Mouse (Mus musculus): ENCODE data around the gene Smpdl3b. TPM values are rescaled to one million over a fixed set of nuclear protein-coding genes. Genes with fewer than 3 reads are reported as not detected.
A peak's percentile ranks its signal among the peaks of the same experiment; 100 is the strongest.
"Not testable (repeated sequence)": the region's sequence is repeated elsewhere in the genome, so short reads cannot be mapped to it uniquely, and the experiment has no call there.

The Smpdl3b gene
- polyA plus RNA-seq, 1 experiment from 2014 or later: 4.4 TPM

DNA sequence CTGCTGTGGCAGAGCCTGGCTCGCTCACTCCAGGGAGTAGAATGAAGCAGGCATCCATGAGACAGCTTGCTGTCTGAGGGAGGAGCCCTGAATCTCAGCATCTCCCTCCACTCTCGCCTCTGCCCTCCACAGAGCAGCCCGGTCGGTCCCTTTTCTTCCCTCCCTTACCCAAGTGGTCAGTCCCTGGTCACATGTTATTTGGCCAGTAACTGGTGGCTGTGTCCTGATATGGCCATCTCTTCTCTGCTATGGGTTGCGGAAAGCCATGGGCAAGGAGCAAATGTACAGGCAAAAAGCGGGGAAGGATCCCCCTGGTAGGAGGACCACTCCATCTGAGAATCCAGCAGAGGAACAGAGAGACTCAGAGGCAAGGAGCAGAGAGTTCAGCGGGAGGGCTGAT is 38.1 kb upstream of the Smpdl3b start:
- peaks cover 3 to 5% of the 10 kb centered on the region in 2 experiments; a peak in 2 of 4 replicates for H3K4me1 ChIP-seq (ENCODE audit: control insufficient read depth in 2 of 2, insufficient read depth in 2 of 2, low read length in 2 of 2)
- no peak overlapping the region for H3K9ac ChIP-seq (ENCODE audit: low read length)
- no peaks in the 10 kb centered on the region for H3K36me3 ChIP-seq (ENCODE audit: control insufficient read depth, insufficient read depth, low read length)
- H3K27ac ChIP-seq (replicated peaks in 1 of 2; ENCODE audit: control insufficient read depth in 1 of 2, insufficient read depth in 1 of 2, low read depth in 2 of 2, low read length in 2 of 2): no peak overlapping the region
- peaks cover 20% of the 10 kb centered on the region for H3K27me3 ChIP-seq (ENCODE audit: control insufficient read depth, insufficient read depth, low read length)
- no peaks in the 10 kb centered on the region for H3K9me3 ChIP-seq (ENCODE audit: control insufficient read depth, low read length)
- WGBS: 52% methylated on average over 7 of the region's 7 CpGs
- no peak for ATAC-seq (ENCODE audit: insufficient number of reproducible peaks, insufficient read depth, low FRiP score, low read depth)
- peak overlapping the region; percentile 58; the same call in 1 of the 2 replicates for H3K4me2 ChIP-seq (ENCODE audit: low read length)
- H3K4me3 ChIP-seq (ENCODE audit: control insufficient read depth in 1 of 2, insufficient read depth in 1 of 2, low read depth in 1 of 2, low read length in 2 of 2): no peak overlapping the region

DNA sequence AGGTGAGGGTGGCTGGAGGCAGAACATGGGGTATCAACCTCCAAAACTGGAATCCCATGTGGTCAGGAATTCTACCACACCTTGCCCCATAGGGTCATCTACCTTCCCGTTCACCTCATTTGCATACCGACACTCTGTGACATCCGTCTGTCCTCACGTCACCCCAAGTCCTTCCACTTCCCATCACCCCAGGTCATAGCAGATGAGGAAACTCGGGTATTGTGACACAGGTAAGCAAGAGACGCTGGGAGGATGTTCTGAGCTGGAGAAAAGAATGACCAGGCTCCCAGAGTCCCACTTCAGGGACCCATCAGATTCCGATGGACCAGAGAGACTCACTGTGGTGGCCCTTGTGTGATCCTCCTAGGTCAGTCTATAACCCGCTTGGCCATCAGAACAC is 37.7 kb upstream of the Smpdl3b start:
- Histone ChIP-seq H3K9me3 (ENCODE audit: control insufficient read depth, low read length) (no peaks in the 10 kb centered on the region), H3K9ac (ENCODE audit: low read length) (no peak overlapping the region), H3K4me3 (ENCODE audit: control insufficient read depth in 1 of 2, insufficient read depth in 1 of 2, low read depth in 1 of 2, low read length in 2 of 2) (no peak overlapping the region), H3K36me3 (ENCODE audit: control insufficient read depth, insufficient read depth, low read length) (no peaks in the 10 kb centered on the region), H3K27ac (replicated peaks in 1 of 2; ENCODE audit: control insufficient read depth in 1 of 2, insufficient read depth in 1 of 2, low read depth in 2 of 2, low read length in 2 of 2) (no peak overlapping the region), H3K4me1 (ENCODE audit: control insufficient read depth in 2 of 2, insufficient read depth in 2 of 2, low read length in 2 of 2) (peaks cover 3 to 5% of the 10 kb centered on the region in 2 experiments; a peak in 2 of 4 replicates), H3K4me2 (ENCODE audit: low read length) (no peak overlapping the region), H3K27me3 (ENCODE audit: control insufficient read depth, insufficient read depth, low read length) (peaks cover 20% of the 10 kb centered on the region)
- 69% methylated on average over 8 of the region's 8 CpGs for WGBS
- no peak for ATAC-seq (ENCODE audit: insufficient number of reproducible peaks, insufficient read depth, low FRiP score, low read depth)

DNA sequence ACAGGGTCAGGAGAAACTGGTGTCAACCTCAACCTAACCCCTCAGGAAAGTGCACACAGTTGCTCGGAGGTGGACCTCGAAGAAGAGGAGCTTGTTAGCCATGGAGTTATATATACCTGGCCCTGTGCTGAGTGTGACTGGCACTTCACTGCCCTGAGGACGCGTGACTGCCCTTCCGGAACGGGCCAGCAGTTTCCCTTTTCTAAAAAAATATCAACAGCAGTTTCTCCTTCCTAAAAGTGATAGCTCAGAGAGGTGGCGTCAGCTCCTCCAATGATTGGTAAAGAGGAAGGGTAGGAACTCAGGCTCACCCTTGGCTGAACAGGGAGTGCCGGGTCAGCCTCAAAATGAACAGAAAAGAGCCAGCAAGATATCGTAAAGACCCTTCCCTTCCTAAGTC is 37.0 kb upstream of the Smpdl3b start:
- Histone ChIP-seq H3K4me1 (ENCODE audit: control insufficient read depth in 2 of 2, insufficient read depth in 2 of 2, low read length in 2 of 2) (peaks cover 3 to 5% of the 10 kb centered on the region in 2 experiments; a peak in 2 of 4 replicates), H3K27ac (replicated peaks in 1 of 2; ENCODE audit: control insufficient read depth in 1 of 2, insufficient read depth in 1 of 2, low read depth in 2 of 2, low read length in 2 of 2) (no peak overlapping the region), H3K4me2 (ENCODE audit: low read length) (no peak overlapping the region), H3K4me3 (ENCODE audit: control insufficient read depth in 1 of 2, insufficient read depth in 1 of 2, low read depth in 1 of 2, low read length in 2 of 2) (no peak overlapping the region), H3K36me3 (ENCODE audit: control insufficient read depth, insufficient read depth, low read length) (no peaks in the 10 kb centered on the region), H3K27me3 (ENCODE audit: control insufficient read depth, insufficient read depth, low read length) (peaks cover 20% of the 10 kb centered on the region), H3K9ac (ENCODE audit: low read length) (no peak overlapping the region), H3K9me3 (ENCODE audit: control insufficient read depth, low read length) (no peaks in the 10 kb centered on the region)
- WGBS: 72% methylated on average over 9 of the region's 9 CpGs
- ATAC-seq (ENCODE audit: insufficient number of reproducible peaks, insufficient read depth, low FRiP score, low read depth): no peak

DNA sequence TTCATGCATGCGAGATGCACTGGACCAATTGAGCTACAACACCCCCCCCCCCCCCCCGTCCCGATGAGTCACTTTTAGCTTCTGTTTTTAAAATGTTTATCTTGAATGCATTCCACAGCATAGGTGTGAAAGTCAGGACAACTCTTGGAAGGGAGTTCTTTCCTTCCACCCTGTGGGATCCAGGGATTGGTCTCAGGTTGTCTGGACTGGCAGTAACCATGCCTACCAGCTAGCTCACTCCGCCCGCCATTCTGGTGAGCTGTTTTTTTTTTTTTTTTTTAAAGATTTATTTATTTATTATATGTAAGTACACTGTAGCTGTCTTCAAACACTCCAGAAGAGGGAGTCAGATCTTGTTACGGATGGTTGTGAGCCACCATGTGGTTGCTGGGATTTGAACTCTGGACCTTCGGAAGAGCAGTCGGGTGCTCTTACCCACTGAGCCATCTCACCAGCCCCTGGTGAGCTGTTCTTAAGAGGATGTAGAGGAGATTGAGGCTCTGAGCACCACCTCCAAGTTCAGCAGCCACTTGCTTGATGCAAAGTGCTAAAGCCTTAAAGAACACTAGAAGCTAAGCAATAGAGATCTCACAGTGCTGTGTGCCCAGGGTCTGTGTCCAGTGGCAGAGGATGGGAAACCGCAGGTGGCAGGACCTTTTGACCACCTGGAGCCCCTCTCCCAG is 36.4 kb upstream of the Smpdl3b start:
- WGBS: 77% methylated on average over 8 of the region's 9 CpGs
- ATAC-seq (ENCODE audit: insufficient number of reproducible peaks, insufficient read depth, low FRiP score, low read depth): not testable (repeated sequence)
- H3K27me3 ChIP-seq (ENCODE audit: control insufficient read depth, insufficient read depth, low read length): peaks cover 20% of the 10 kb centered on the region

DNA sequence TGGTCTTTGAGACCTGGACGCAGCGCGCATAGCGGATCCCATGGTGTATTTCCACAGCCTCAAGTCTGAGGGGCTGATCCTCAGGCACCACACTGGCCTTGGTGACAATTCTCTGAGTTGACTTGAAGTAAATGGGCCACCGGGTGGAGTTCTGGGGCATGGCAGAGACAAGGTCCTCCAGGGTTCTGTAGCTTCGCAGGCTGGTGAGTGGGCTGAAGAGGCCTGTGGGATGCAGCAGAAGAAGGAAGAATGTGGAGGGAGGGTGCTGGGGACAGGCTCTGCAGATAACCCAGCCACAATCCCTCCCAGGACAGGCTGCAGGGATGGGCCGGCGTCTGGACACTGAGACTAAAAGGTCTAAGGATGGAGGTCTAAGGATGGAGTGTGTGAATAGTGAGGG is 32.7 kb upstream of the Smpdl3b start:
- H3K4me1 ChIP-seq (ENCODE audit: control insufficient read depth in 2 of 2, insufficient read depth in 2 of 2, low read length in 2 of 2): no peaks in the 10 kb centered on the region
- H3K4me2 ChIP-seq (ENCODE audit: low read length): no peak overlapping the region
- H3K36me3 ChIP-seq (ENCODE audit: control insufficient read depth, insufficient read depth, low read length): no peaks in the 10 kb centered on the region
- no peaks in the 10 kb centered on the region for H3K9me3 ChIP-seq (ENCODE audit: control insufficient read depth, low read length)
- H3K9ac ChIP-seq (ENCODE audit: low read length): no peak overlapping the region
- peaks cover 9% of the 10 kb centered on the region for H3K27me3 ChIP-seq (ENCODE audit: control insufficient read depth, insufficient read depth, low read length)
- H3K4me3 ChIP-seq (ENCODE audit: control insufficient read depth in 1 of 2, insufficient read depth in 1 of 2, low read depth in 1 of 2, low read length in 2 of 2): no peak overlapping the region
- no peak for ATAC-seq (ENCODE audit: insufficient number of reproducible peaks, insufficient read depth, low FRiP score, low read depth)
- 70% methylated on average over 8 of the region's 8 CpGs for WGBS
- H3K27ac ChIP-seq (replicated peaks in 1 of 2; ENCODE audit: control insufficient read depth in 1 of 2, insufficient read depth in 1 of 2, low read depth in 2 of 2, low read length in 2 of 2): no peak overlapping the region

More for the DNA sequence above, 36.4 kb upstream of the Smpdl3b start:
- not testable (repeated sequence) for H3K27ac ChIP-seq (replicated peaks in 1 of 2; ENCODE audit: control insufficient read depth in 1 of 2, insufficient read depth in 1 of 2, low read depth in 2 of 2, low read length in 2 of 2); H3K4me2 ChIP-seq (ENCODE audit: low read length); H3K4me1 ChIP-seq (ENCODE audit: control insufficient read depth in 2 of 2, insufficient read depth in 2 of 2, low read length in 2 of 2); H3K4me3 ChIP-seq (ENCODE audit: control insufficient read depth in 1 of 2, insufficient read depth in 1 of 2, low read depth in 1 of 2, low read length in 2 of 2); H3K9ac ChIP-seq (ENCODE audit: low read length); H3K36me3 ChIP-seq (ENCODE audit: control insufficient read depth, insufficient read depth, low read length); H3K9me3 ChIP-seq (ENCODE audit: control insufficient read depth, low read length)

DNA sequence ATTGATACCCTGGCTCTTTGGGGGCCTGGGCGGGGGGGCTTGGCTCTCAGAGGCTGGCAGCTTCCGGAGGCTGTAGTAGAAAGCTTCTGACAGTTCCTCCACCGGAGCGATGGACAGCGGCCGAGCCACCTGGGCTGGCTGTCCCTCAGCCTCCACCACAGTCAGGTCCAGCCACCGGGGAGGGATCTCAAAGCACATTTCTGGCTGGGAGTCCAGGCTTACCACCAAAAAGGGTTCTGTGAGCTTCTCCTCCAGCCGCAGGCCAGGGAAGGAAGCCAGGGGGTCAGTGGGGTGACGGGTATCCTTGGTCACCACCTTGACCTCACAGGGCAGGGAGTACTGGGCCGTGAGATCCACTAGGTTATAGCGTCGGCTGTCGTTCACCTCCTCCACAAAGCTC is 28.2 kb upstream of the Smpdl3b start:
- H3K4me1 ChIP-seq (ENCODE audit: control insufficient read depth in 2 of 2, insufficient read depth in 2 of 2, low read length in 2 of 2): no peaks in the 10 kb centered on the region
- WGBS: 86% methylated on average over 13 of the region's 13 CpGs
- H3K4me2 ChIP-seq (ENCODE audit: low read length): no peak overlapping the region
- H3K9ac ChIP-seq (ENCODE audit: low read length): no peak overlapping the region
- no peak for ATAC-seq (ENCODE audit: insufficient number of reproducible peaks, insufficient read depth, low FRiP score, low read depth)
- no peaks in the 10 kb centered on the region for H3K36me3 ChIP-seq (ENCODE audit: control insufficient read depth, insufficient read depth, low read length)
- no peaks in the 10 kb centered on the region for H3K9me3 ChIP-seq (ENCODE audit: control insufficient read depth, low read length)
- H3K27me3 ChIP-seq (ENCODE audit: control insufficient read depth, insufficient read depth, low read length): no peaks in the 10 kb centered on the region
- no peak overlapping the region for H3K27ac ChIP-seq (replicated peaks in 1 of 2; ENCODE audit: control insufficient read depth in 1 of 2, insufficient read depth in 1 of 2, low read depth in 2 of 2, low read length in 2 of 2)
- no peak overlapping the region for H3K4me3 ChIP-seq (ENCODE audit: control insufficient read depth in 1 of 2, insufficient read depth in 1 of 2, low read depth in 1 of 2, low read length in 2 of 2)

DNA sequence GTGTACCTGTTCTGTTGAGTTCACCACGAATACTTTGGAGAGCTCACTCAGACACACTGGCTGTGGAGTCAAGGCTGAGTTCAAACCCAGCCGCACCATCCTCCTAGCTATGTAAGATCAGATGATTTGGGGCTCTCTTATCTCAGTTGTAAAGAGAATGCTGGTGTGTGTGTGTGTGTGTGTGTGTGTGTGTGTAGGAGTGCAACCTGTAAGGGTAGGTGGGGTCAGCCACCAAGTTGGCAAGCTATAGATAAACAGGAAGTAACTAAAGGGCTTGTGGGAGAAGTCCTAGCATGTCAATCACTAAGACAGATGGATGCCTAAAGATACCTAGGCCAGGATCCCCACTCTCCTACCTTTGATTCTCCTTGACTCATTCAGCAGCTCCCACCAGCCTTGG is 26.7 kb upstream of the Smpdl3b start:
- Histone ChIP-seq H3K4me2 (ENCODE audit: low read length) (no peak overlapping the region), H3K9ac (ENCODE audit: low read length) (no peak overlapping the region), H3K9me3 (ENCODE audit: control insufficient read depth, low read length) (no peaks in the 10 kb centered on the region), H3K27me3 (ENCODE audit: control insufficient read depth, insufficient read depth, low read length) (no peaks in the 10 kb centered on the region), H3K36me3 (ENCODE audit: control insufficient read depth, insufficient read depth, low read length) (peaks cover 8% of the 10 kb centered on the region), H3K4me3 (ENCODE audit: control insufficient read depth in 1 of 2, insufficient read depth in 1 of 2, low read depth in 1 of 2, low read length in 2 of 2) (no peak overlapping the region), H3K4me1 (ENCODE audit: control insufficient read depth in 2 of 2, insufficient read depth in 2 of 2, low read length in 2 of 2) (no peaks in the 10 kb centered on the region), H3K27ac (replicated peaks in 1 of 2; ENCODE audit: control insufficient read depth in 1 of 2, insufficient read depth in 1 of 2, low read depth in 2 of 2, low read length in 2 of 2) (no peak overlapping the region)
- ATAC-seq (ENCODE audit: insufficient number of reproducible peaks, insufficient read depth, low FRiP score, low read depth): no peak
- WGBS: 78% methylated on average over 2 of the region's 2 CpGs

DNA sequence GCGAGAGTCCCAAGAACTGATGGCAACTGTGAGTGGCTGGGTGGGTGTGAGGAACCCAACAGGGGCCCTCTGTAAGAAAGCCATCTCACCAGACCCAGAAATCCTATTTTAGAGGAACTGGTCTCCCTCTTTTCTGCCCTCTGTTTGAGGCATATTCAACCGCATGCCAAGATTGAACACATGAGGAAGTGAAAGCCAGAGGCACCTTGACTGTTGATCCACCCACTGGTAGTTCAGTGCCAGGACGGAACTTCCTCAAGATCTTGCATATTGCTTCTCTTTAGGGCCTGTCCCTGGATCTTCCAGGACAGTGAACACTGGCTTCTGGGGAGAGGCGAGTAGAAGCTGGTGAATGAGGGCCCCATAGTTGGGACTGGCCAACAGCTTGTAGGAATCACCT is 23.2 kb upstream of the Smpdl3b start:
- Histone ChIP-seq H3K9ac (ENCODE audit: low read length) (no peak overlapping the region), H3K4me2 (ENCODE audit: low read length) (no peak overlapping the region), H3K4me3 (ENCODE audit: control insufficient read depth in 1 of 2, insufficient read depth in 1 of 2, low read depth in 1 of 2, low read length in 2 of 2) (no peak overlapping the region), H3K4me1 (ENCODE audit: control insufficient read depth in 2 of 2, insufficient read depth in 2 of 2, low read length in 2 of 2) (no peaks in the 10 kb centered on the region), H3K27ac (replicated peaks in 1 of 2; ENCODE audit: control insufficient read depth in 1 of 2, insufficient read depth in 1 of 2, low read depth in 2 of 2, low read length in 2 of 2) (no peak overlapping the region), H3K36me3 (ENCODE audit: control insufficient read depth, insufficient read depth, low read length) (peaks cover 43% of the 10 kb centered on the region), H3K27me3 (ENCODE audit: control insufficient read depth, insufficient read depth, low read length) (no peaks in the 10 kb centered on the region), H3K9me3 (ENCODE audit: control insufficient read depth, low read length) (no peaks in the 10 kb centered on the region)
- no peak for ATAC-seq (ENCODE audit: insufficient number of reproducible peaks, insufficient read depth, low FRiP score, low read depth)
- 85% methylated on average over 4 of the region's 4 CpGs for WGBS
